Comparison of ENCODE assay signal across 15 mouse cellular contexts in the genomic region with DNA sequence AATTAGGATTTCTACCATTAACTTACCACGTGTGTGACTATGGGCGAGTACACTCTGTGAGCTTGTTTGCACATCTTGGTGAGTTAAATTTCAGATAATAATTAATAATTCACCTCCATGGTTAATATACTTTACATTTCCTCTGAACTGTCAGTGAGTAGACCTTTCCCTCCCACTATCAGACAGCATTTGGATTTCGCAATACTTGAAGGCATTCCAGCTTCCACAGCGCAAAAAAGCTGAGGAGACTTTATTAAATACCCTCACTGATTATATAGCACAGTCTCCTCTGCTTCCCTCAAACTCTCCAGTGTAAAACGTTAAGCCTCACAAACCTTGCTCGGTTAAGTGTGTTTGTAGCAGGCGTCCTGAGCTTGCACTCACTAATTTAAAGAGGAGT.
DNase-seq lines count a peak whose midpoint lies in the region; ATAC-seq and TF ChIP-seq lines count a peak whose summit lies in the region.
"Had no signal": no experiment of that assay in that cellular context is flagged by ENCODE, and none has a peak within 500 bp of the region (broad histone marks: within the 10 kb centered on the region; RNA-seq: fewer than 3 reads in every experiment).

No protein-coding gene starts in this region.

- WGBS in heart, adult 2 months = 76% methylated on average over 7 of the region's 7 CpGs
- 28% methylated on average over 7 of the region's 7 CpGs for WGBS in liver, adult 2 months
- 86% methylated on average over 7 of the region's 7 CpGs for WGBS in liver, embryonic 12.5 days (ENCODE audit: insufficient replicate concordance)
- WGBS in intestine, embryonic 16.5 days = 56% methylated on average over 7 of the region's 7 CpGs

- H3K27me3 ChIP-seq in heart, adult 2 months (ENCODE audit: control insufficient read depth, insufficient read depth, low read length) = no peaks in the 10 kb centered on the region
- H3K27me3 ChIP-seq in liver, adult 2 months (ENCODE audit: control insufficient read depth, insufficient read depth, low read length) = no peaks in the 10 kb centered on the region
- no peaks in the 10 kb centered on the region for H3K27me3 ChIP-seq in liver, embryonic 12.5 days (replicated peaks)
- H3K27me3 ChIP-seq in intestine, embryonic 16.5 days (replicated peaks; ENCODE audit: control insufficient read depth, insufficient read depth, low read length) = no peaks in the 10 kb centered on the region
- H3K27me3 ChIP-seq: embryonic facial prominence, embryonic 12.5 days; hindbrain, embryonic 13.5 days; limb, embryonic 12.5 days; liver, embryonic 15.5 days had no signal

- no peak for TF ChIP-seq EP300 in heart, adult 2 months (IDR thresholded peaks at IDR 0.05; ENCODE audit: insufficient read depth, low read depth, low read length)

- ATAC-seq in liver, embryonic 12.5 days = no peak
- peak; percentile 83 for ATAC-seq in intestine, embryonic 16.5 days
- ATAC-seq: forebrain, embryonic 16.5 days had no signal

- peak; percentile 33 to 61 for DNase-seq in heart, adult 18-20 months
- DNase-seq in heart, adult 2 months = no peak
- DNase-seq in liver, adult 2 months (ENCODE audit: extremely low read depth, low read depth, low spot score) = peak; percentile 69
- peak; percentile 32 for DNase-seq in yolk sac, embryonic 10.5 days (ENCODE audit: low spot score)
- no peak for DNase-seq in thymus, postnatal 0 days (ENCODE audit: low spot score)
- DNase-seq: cerebellum, adult 2 months; right cerebral cortex, adult 18-20 months; thymus, postnatal 4 days had no signal

- H3K9ac ChIP-seq in heart, adult 2 months (ENCODE audit: low read depth, low read length) = no peak overlapping the region
- H3K9ac ChIP-seq in liver, adult 2 months (ENCODE audit: low read depth, low read length) = no peak overlapping the region
- H3K9ac ChIP-seq in liver, embryonic 12.5 days = no peak overlapping the region
- no peak overlapping the region for H3K9ac ChIP-seq in intestine, embryonic 16.5 days (ENCODE audit: low read depth, low read length)
- H3K9ac ChIP-seq: embryonic facial prominence, embryonic 12.5 days; hindbrain, embryonic 13.5 days; limb, embryonic 12.5 days; liver, embryonic 15.5 days had no signal

- no peak for TF ChIP-seq POLR2A in heart, adult 2 months (IDR thresholded peaks at IDR 0.05; ENCODE audit: insufficient read depth, low read depth, low read length)
- no peak for TF ChIP-seq POLR2A in liver, adult 2 months (IDR thresholded peaks at IDR 0.05; ENCODE audit: extremely low read depth, insufficient read depth, low read length)

- H3K79me2 ChIP-seq in heart, adult 2 months (replicated peaks; ENCODE audit: control insufficient read depth, insufficient read depth, low read length) = no peaks in the 10 kb centered on the region
- H3K79me2 ChIP-seq in liver, adult 2 months (ENCODE audit: control insufficient read depth, insufficient read depth, low read length) = peaks cover 8% of the 10 kb centered on the region; the same call in 1 of the 2 replicates

- H3K4me1 ChIP-seq in heart, adult 2 months (ENCODE audit: control insufficient read depth, insufficient read depth, low read length) = no peaks in the 10 kb centered on the region; the same call in none of the 2 replicates
- H3K4me1 ChIP-seq in liver, adult 2 months (ENCODE audit: control insufficient read depth, insufficient read depth, low read length) = peaks cover 8% of the 10 kb centered on the region; the same call in 1 of the 2 replicates
- H3K4me1 ChIP-seq in liver, embryonic 12.5 days = 0 out of 2 replicates have a peak, but pooled peaks cover 3% of the 10 kb centered on the region
- peaks cover 9% of the 10 kb centered on the region; the same call in 1 of the 2 replicates for H3K4me1 ChIP-seq in intestine, embryonic 16.5 days (ENCODE audit: control insufficient read depth, insufficient read depth, low read length)
- H3K4me1 ChIP-seq: embryonic facial prominence, embryonic 12.5 days; hindbrain, embryonic 13.5 days; limb, embryonic 12.5 days had no signal

- no peak overlapping the region for H3K27ac ChIP-seq in heart, adult 2 months
- no peak overlapping the region for H3K27ac ChIP-seq in liver, adult 2 months (replicated peaks; ENCODE audit: insufficient read depth, low read depth, low read length)
- no peak overlapping the region for H3K27ac ChIP-seq in liver, embryonic 12.5 days
- H3K27ac ChIP-seq in intestine, embryonic 16.5 days (ENCODE audit: low read length) = 0 out of 2 replicates have a peak overlapping the region, but pooled peaks have one; percentile 23
- H3K27ac ChIP-seq: embryonic facial prominence, embryonic 12.5 days; hindbrain, embryonic 13.5 days; limb, embryonic 12.5 days; liver, embryonic 15.5 days had no signal

- intact Hi-C loops in heart, adult 2 months (cut with DNase I) = no loop called here

- no peaks in the 10 kb centered on the region for H3K9me3 ChIP-seq in liver, embryonic 12.5 days (replicated peaks)
- no peaks in the 10 kb centered on the region for H3K9me3 ChIP-seq in intestine, embryonic 16.5 days (ENCODE audit: control insufficient read depth, low read length)
- H3K9me3 ChIP-seq: embryonic facial prominence, embryonic 12.5 days; hindbrain, embryonic 13.5 days; limb, embryonic 12.5 days; liver, embryonic 15.5 days had no signal

- H3K36me3 ChIP-seq in heart, adult 2 months (ENCODE audit: control insufficient read depth, insufficient read depth, low read length) = no peaks in the 10 kb centered on the region
- no peaks in the 10 kb centered on the region; the same call in 1 of the 2 replicates for H3K36me3 ChIP-seq in liver, adult 2 months (ENCODE audit: control insufficient read depth, insufficient read depth, low read length)
- peaks cover 31% of the 10 kb centered on the region for H3K36me3 ChIP-seq in liver, embryonic 12.5 days
- no peaks in the 10 kb centered on the region for H3K36me3 ChIP-seq in intestine, embryonic 16.5 days (ENCODE audit: control insufficient read depth, insufficient read depth, low read length)

- H3K4me2 ChIP-seq in liver, embryonic 12.5 days = no peak overlapping the region
- no peak overlapping the region for H3K4me2 ChIP-seq in intestine, embryonic 16.5 days (ENCODE audit: low read depth, low read length)
- H3K4me2 ChIP-seq: embryonic facial prominence, embryonic 12.5 days; hindbrain, embryonic 13.5 days; limb, embryonic 12.5 days; liver, embryonic 15.5 days had no signal

- no peak overlapping the region for H3K4me3 ChIP-seq in heart, adult 2 months
- H3K4me3 ChIP-seq in liver, adult 2 months (ENCODE audit: insufficient read depth, low read depth, low read length) = no peak overlapping the region
- no peak overlapping the region for H3K4me3 ChIP-seq in liver, embryonic 12.5 days
- no peak overlapping the region for H3K4me3 ChIP-seq in intestine, embryonic 16.5 days (ENCODE audit: low read length)
- H3K4me3 ChIP-seq: embryonic facial prominence, embryonic 12.5 days; hindbrain, embryonic 13.5 days; limb, embryonic 12.5 days; liver, embryonic 15.5 days had no signal

- TF ChIP-seq CTCF in heart, adult 2 months (IDR thresholded peaks at IDR 0.05) = no peak
- no peak for TF ChIP-seq CTCF in liver, adult 2 months (IDR thresholded peaks at IDR 0.05; ENCODE audit: low read depth, low read length)

Comparison
In these comparisons a context has a peak if more than half of its experiments do, and no peak if none do; other contexts are left out.
1. DNase-seq: peak in heart, adult 18-20 months (2 of 2), liver, adult 2 months (single experiment) and yolk sac, embryonic 10.5 days (single experiment); none in heart, adult 2 months (0 of 2) and thymus, postnatal 0 days (single experiment).